Mouse (Mus musculus): ENCODE measurements around the gene Eral1. TPM values are rescaled to one million over a fixed set of nuclear protein-coding genes. Genes with fewer than 3 reads are reported as not detected.
"Not testable (repeated sequence)": the region's sequence is repeated elsewhere in the genome, so short reads cannot be mapped to it uniquely, and the experiment has no call there.

Gene Eral1
- polyA plus RNA-seq, 1 experiment from 2014 or later, result 40.7 TPM

- WGBS, result 93% methylated on average over 8 of the region's 8 CpGs
- Histone ChIP-seq H3K4me3 (no peak overlapping the region), H3K27ac (no peak overlapping the region), H3K27me3 (ENCODE audit: poor library complexity, severe bottlenecking) (no peaks in the 10 kb centered on the region), H3K9me3 (no peaks in the 10 kb centered on the region), H3K4me1 (no peaks in the 10 kb centered on the region), H3K36me3 (replicated peaks) (peaks cover 83% of the 10 kb centered on the region)
- DNase-seq (ENCODE audit: extremely low spot score, low spot score), result no peak
These were observed 27.1 kb downstream of the Eral1 start for GRCm38 (mm10) chr11:78053078-78053477.

DNA sequence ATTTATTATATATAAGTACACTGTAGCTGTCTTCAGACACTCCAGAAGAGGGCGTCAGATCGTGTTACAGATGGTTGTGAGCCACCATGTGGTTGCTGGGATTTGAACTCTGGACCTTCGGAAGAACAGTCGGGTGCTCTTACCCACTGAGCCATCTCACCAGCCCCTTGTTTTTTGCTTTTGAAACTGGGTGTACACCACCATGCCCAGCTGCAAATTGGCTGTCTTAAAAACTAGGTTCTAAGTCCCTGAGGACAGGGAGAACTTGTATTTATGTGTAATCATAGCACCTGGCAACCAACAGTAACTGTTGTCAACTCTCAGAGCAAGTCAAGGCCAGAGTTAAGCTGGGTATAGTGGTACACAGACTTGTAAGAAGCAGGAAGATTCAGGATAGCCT lies 31.5 kb downstream of the Eral1 start:
- 94% methylated on average over 4 of the region's 4 CpGs for WGBS
- H3K27me3 ChIP-seq (ENCODE audit: poor library complexity, severe bottlenecking); DNase-seq (ENCODE audit: extremely low spot score, low spot score); H3K4me1 ChIP-seq; H3K9me3 ChIP-seq; H3K4me3 ChIP-seq; H3K27ac ChIP-seq: not testable (repeated sequence)
- peaks cover 67% of the 10 kb centered on the region for H3K36me3 ChIP-seq (replicated peaks)

- peaks cover 71% of the 10 kb centered on the region for H3K36me3 ChIP-seq (replicated peaks)
- 93% methylated on average over 5 of the region's 5 CpGs for WGBS
- DNase-seq (ENCODE audit: extremely low spot score, low spot score), result no peak
These were observed 35.4 kb downstream of the Eral1 start for GRCm38 (mm10) chr11:78044758-78045251.

GRCm38 (mm10) chr11:78042290-78042870 lies 37.8 kb downstream of the Eral1 start:
- WGBS, result 92% methylated on average over 4 of the region's 4 CpGs
- H3K27ac ChIP-seq; DNase-seq (ENCODE audit: extremely low spot score, low spot score); H3K9me3 ChIP-seq; H3K4me3 ChIP-seq; H3K27me3 ChIP-seq (ENCODE audit: poor library complexity, severe bottlenecking): not testable (repeated sequence)
- H3K4me1 ChIP-seq, result peaks cover 20% of the 10 kb centered on the region
- peaks cover 67% of the 10 kb centered on the region for H3K36me3 ChIP-seq (replicated peaks)

More at GRCm38 (mm10) chr11:78044758-78045251, 35.4 kb downstream of the Eral1 start:
- Histone ChIP-seq H3K9me3 (peaks cover 5% of the 10 kb centered on the region; the same call in 1 of the 2 replicates), H3K4me1 (no peaks in the 10 kb centered on the region), H3K27me3 (ENCODE audit: poor library complexity, severe bottlenecking) (no peaks in the 10 kb centered on the region), H3K27ac (no peak overlapping the region), H3K4me3 (no peak overlapping the region)

DNA sequence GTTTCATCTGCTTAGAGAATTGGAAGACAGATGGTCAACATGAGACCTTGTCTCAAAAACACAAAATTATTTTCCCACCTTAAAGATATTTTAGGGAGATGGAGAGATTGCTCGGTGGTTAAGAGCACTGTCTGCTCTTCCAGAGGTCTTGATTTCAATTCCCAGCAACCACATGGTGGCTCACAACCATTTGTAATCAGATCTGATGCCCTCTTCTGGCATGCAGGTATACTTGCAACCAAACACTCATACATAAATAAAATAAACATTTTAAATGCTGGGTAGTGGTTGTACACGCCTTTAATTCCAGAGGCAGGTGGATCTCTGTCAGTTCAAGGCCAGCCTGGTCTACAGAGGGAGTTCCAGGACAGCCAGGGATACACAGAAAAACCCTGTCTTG lies 39.3 kb downstream of the Eral1 start:
- peaks cover 5% of the 10 kb centered on the region; the same call in 1 of the 2 replicates for H3K9me3 ChIP-seq
- no peak for DNase-seq (ENCODE audit: extremely low spot score, low spot score)
- H3K36me3 ChIP-seq (replicated peaks), result peaks cover 55% of the 10 kb centered on the region
- H3K27ac ChIP-seq, result no peak overlapping the region
- peaks cover 28% of the 10 kb centered on the region for H3K4me1 ChIP-seq
- 75% methylated on average over 2 of the region's 2 CpGs for WGBS
- no peak overlapping the region for H3K4me3 ChIP-seq
- H3K27me3 ChIP-seq (ENCODE audit: poor library complexity, severe bottlenecking), result no peaks in the 10 kb centered on the region

DNA sequence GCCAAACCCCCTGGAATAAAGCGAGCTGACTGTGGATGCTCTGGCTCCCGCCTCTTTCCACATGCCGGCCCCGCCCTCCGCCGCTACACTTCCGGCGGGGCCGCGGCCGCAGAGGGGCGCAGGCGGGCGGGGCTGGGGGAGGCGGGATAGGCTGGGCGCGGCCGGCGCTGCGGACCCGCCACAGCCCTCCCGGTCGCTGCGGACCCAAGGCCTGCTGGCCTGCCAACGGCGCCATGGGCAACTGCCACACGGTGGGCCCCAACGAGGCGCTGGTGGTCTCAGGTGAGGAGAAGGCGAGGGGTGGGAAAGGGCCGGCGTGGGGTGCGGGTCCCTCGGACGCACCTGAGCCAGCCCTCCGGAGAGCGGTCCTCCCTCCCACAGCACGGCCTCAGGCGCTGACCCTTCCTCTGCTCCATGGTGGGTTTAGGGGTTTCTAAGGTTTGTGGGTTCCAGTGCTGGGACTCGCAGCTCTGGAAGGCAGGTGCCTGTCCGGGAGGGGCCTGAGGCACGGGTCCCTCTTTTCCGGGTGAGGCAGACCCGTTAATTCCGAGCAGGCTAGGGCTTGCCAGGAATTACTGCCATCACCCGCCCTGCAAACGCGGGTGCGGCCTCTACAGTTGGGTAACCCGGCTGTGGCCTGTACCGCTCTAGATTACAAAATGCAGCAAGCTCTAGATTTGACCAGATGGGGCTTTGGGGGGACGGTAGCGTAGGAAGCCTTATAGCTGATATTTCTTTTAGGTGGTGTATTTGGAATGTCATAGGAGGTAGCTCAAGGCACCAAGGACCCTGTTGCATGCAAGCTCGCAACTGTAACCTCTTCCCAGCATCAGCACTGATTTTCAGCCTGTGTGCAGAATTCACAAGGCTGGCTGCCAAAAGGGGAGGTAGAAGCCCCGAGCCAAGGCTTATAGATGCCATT lies 42.1 kb downstream of the Eral1 start, which contains the start of gene Flot2:
Flot2 (plus strand) TSS at position 101 of the 922 bp plus-strand sequence.
- Histone ChIP-seq H3K27ac (peak within 1 kb of the TSS; percentile 94), H3K27me3 (ENCODE audit: poor library complexity, severe bottlenecking) (peaks cover 13% of the 10 kb centered on the region), H3K4me1 (peaks cover 40% of the 10 kb centered on the region), H3K36me3 (replicated peaks) (peaks cover 54% of the 10 kb centered on the region), H3K4me3 (peak within 1 kb of the TSS; percentile 94), H3K9me3 (peaks cover 5% of the 10 kb centered on the region; the same call in 1 of the 2 replicates)
- 3% methylated on average over 55 of the region's 55 CpGs for WGBS
- DNase-seq (ENCODE audit: extremely low spot score, low spot score), result peak; percentile 67

DNA sequence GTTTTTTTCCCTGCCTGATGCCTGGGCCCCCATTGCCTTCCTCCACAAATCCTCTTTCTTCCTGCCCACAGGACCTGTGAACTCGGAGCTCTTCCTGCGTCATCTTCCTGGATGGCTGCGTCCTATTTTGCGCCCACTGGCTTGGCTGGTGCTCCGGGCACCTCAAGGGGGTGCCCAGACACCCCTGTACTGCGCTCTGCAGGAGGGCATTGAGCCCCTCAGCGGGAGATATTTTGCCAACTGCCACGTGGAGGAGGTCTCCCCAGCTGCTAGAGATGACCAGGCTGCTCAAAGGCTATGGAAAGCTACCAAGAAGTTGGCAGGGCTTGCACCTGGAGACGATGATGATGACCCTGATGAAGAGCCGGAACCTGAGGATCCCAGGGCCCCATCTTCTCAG lies 43.4 kb downstream of the Eral1 start:
- Histone ChIP-seq H3K4me3 (peak overlapping the region; percentile 0; the same call in 1 of the 2 replicates), H3K4me1 (peaks cover 53% of the 10 kb centered on the region), H3K36me3 (replicated peaks) (peaks cover 41% of the 10 kb centered on the region), H3K27ac (peak overlapping the region; percentile 94; the same call in 1 of the 2 replicates), H3K9me3 (no peaks in the 10 kb centered on the region), H3K27me3 (ENCODE audit: poor library complexity, severe bottlenecking) (peaks cover 17% of the 10 kb centered on the region)
- 79% methylated on average over 10 of the region's 10 CpGs for WGBS
- no peak for DNase-seq (ENCODE audit: extremely low spot score, low spot score)

DNA sequence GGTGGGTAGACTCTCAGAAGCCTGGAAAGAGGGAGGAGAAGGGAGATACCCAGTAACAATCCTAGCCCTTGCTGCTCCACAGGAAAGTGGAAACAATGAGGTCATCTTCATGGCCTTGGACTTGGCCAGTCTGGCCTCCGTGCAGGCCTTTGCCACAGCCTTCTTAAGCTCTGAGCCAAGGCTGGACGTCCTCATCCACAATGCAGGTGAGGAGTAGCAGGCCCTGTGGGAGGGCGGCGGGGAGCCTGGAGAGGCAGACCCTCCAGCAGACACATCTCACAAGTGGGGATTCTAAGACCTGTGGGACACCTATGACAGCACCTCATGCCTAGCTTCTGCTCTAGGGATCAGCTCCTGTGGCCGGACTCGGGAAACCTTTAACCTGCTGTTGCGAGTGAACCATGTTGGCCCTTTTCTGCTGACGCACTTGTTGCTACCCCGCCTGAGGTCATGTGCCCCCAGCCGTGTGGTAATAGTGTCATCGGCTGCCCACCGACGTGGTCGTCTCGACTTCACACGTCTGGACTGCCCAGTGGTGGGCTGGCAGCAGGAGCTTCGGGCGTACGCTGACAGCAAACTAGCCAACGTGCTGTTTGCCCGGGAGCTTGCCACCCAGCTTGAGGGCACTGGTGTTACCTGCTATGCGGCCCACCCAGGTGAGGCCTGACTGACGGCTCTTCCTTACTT lies 46.1 kb downstream of the Eral1 start:
- Histone ChIP-seq H3K27ac (no peak overlapping the region), H3K9me3 (no peaks in the 10 kb centered on the region), H3K27me3 (ENCODE audit: poor library complexity, severe bottlenecking) (peaks cover 17% of the 10 kb centered on the region), H3K4me3 (peak overlapping the region; percentile 12; the same call in 1 of the 2 replicates), H3K36me3 (replicated peaks) (peaks cover 26% of the 10 kb centered on the region), H3K4me1 (peaks cover 69% of the 10 kb centered on the region)
- no peak for DNase-seq (ENCODE audit: extremely low spot score, low spot score)
- WGBS, result 94% methylated on average over 23 of the region's 23 CpGs

DNA sequence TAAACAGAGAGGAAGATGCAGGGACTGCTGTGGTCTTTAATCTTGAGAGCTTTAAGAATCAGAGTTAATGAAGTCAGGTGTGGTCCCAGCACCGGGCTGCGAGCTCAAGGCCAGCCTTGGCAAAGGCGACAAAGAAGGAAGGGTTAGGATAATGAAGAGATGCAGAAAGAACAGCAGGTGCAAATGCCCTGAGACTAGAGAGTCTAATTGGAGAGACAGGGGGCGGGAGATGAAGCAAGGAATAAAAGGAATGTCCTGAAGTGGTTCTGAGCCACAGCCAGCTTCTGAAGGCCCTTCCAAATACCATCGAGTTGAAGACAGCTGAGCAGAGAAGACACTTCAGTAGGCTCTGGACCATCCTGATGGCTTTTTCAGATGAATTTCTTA lies 47.4 kb downstream of the Eral1 start:
- Histone ChIP-seq H3K27ac (peak overlapping the region; percentile 94), H3K36me3 (replicated peaks) (peaks cover 39% of the 10 kb centered on the region)

GRCm38 (mm10) chr11:78031947-78032808 lies 48.0 kb downstream of the Eral1 start, which contains the start of gene Dhrs13:
Dhrs13 (plus strand) TSS chr11:78032280.
- Histone ChIP-seq H3K27ac (peak within 1 kb of the TSS; percentile 94), H3K27me3 (ENCODE audit: poor library complexity, severe bottlenecking) (peaks cover 17% of the 10 kb centered on the region), H3K4me3 (peak within 1 kb of the TSS; percentile 76), H3K9me3 (no peaks in the 10 kb centered on the region), H3K4me1 (peaks cover 50% of the 10 kb centered on the region), H3K36me3 (replicated peaks) (peaks cover 45% of the 10 kb centered on the region)
- under 1% methylated on average over 96 of the region's 96 CpGs for WGBS
- peak; percentile 88 for DNase-seq (ENCODE audit: extremely low spot score, low spot score)

More for the DNA sequence above, 47.4 kb downstream of the Eral1 start:
- Histone ChIP-seq H3K27me3 (ENCODE audit: poor library complexity, severe bottlenecking) (peaks cover 17% of the 10 kb centered on the region), H3K4me3 (peak overlapping the region; percentile 76), H3K9me3 (no peaks in the 10 kb centered on the region), H3K4me1 (peaks cover 56% of the 10 kb centered on the region)
- 13% methylated on average over 5 of the region's 5 CpGs for WGBS
- DNase-seq (ENCODE audit: extremely low spot score, low spot score), result no peak

- Histone ChIP-seq H3K9me3 (no peaks in the 10 kb centered on the region), H3K27ac (peak overlapping the region; percentile 94), H3K36me3 (replicated peaks) (peaks cover 53% of the 10 kb centered on the region), H3K27me3 (ENCODE audit: poor library complexity, severe bottlenecking) (peaks cover 17% of the 10 kb centered on the region), H3K4me3 (peak overlapping the region; percentile 76), H3K4me1 (peaks cover 44% of the 10 kb centered on the region)
- WGBS, result 41% methylated on average over 6 of the region's 6 CpGs
- DNase-seq (ENCODE audit: extremely low spot score, low spot score), result no peak
These were observed 48.8 kb downstream of the Eral1 start for GRCm38 (mm10) chr11:78031389-78031788.

Measured in forebrain, embryonic 10.5 days (tissue).